In genomic region chr7:45710477-45711191, GRCm38 (mm10) we compare ENCODE assay signal across 12 mouse cellular contexts. TPM values are rescaled to one million over a fixed set of nuclear protein-coding genes. Genes with fewer than 3 reads are reported as not detected.
DNase-seq lines count a peak whose midpoint lies in the region; ATAC-seq and TF ChIP-seq lines count a peak whose summit lies in the region.
"Had no signal": no experiment of that assay in that cellular context is flagged by ENCODE, and none has a peak within 500 bp of the region (broad histone marks: within the 10 kb centered on the region; RNA-seq: fewer than 3 reads in every experiment).

No protein-coding gene starts in this region.

- peaks cover 42% of the 10 kb centered on the region for H3K36me3 ChIP-seq in forebrain, embryonic 14.5 days (ENCODE audit: control insufficient read depth, insufficient read depth, low read length)
- H3K36me3 ChIP-seq in forebrain, embryonic 11.5 days (ENCODE audit: control insufficient read depth, insufficient read depth, low read length), result peaks cover 18% of the 10 kb centered on the region; the same call in 1 of the 2 replicates
- peaks cover 34% of the 10 kb centered on the region for H3K36me3 ChIP-seq in kidney, embryonic 16.5 days (ENCODE audit: insufficient read depth, low read length)
- H3K36me3 ChIP-seq in E14TG2a.4 (ENCODE audit: insufficient read depth, low read length), result peaks cover 62% of the 10 kb centered on the region
- H3K36me3 ChIP-seq in MEL (ENCODE audit: control insufficient read depth in 1 of 2, insufficient read depth in 2 of 2, low read length in 2 of 2), result peaks cover 0 to 5% of the 10 kb centered on the region in 2 experiments; a peak in 2 of 4 replicates

- TF ChIP-seq POLR2A in MEL (IDR thresholded peaks at IDR 0.05; ENCODE audit: control insufficient read depth in 1 of 2, insufficient read depth in 1 of 2, low read depth in 1 of 2, low read length in 2 of 2, poor library complexity in 1 of 2), result 0 out of 4 replicates have a peak, but pooled peaks of 1 of the 2 experiments have one; percentile 9

- no peaks in the 10 kb centered on the region for H3K27me3 ChIP-seq in forebrain, embryonic 14.5 days (replicated peaks; ENCODE audit: control insufficient read depth, insufficient read depth, low read length)
- H3K27me3 ChIP-seq in forebrain, embryonic 11.5 days (ENCODE audit: control insufficient read depth, insufficient read depth, low read length), result no peaks in the 10 kb centered on the region
- no peaks in the 10 kb centered on the region for H3K27me3 ChIP-seq in kidney, embryonic 16.5 days (ENCODE audit: insufficient read depth, low read length)
- H3K27me3 ChIP-seq in E14TG2a.4 (ENCODE audit: insufficient read depth, low read length) (no peaks in the 10 kb centered on the region), MEL (ENCODE audit: control insufficient read depth in 1 of 2, insufficient read depth in 2 of 2, low read length in 2 of 2) (no peaks in the 10 kb centered on the region)
- H3K27me3 ChIP-seq: heart, embryonic 15.5 days; lung, embryonic 15.5 days had no signal

- TF ChIP-seq EP300 in MEL (IDR thresholded peaks at IDR 0.05; ENCODE audit: low read depth in 1 of 2, low read length in 2 of 2), result no peak

- 0 out of 2 replicates have a peak overlapping the region, but pooled peaks have one; percentile 75 for H3K27ac ChIP-seq in forebrain, embryonic 14.5 days (ENCODE audit: low read depth, low read length)
- H3K27ac ChIP-seq in forebrain, embryonic 11.5 days (ENCODE audit: low read depth, low read length), result no peak overlapping the region
- no peak overlapping the region for H3K27ac ChIP-seq in kidney, embryonic 16.5 days (ENCODE audit: low read length)
- no peak overlapping the region for H3K27ac ChIP-seq in MEL (ENCODE audit: control insufficient read depth, low read depth, low read length)
- H3K27ac ChIP-seq: heart, embryonic 15.5 days; lung, embryonic 15.5 days had no signal

- no peak for TF ChIP-seq RAD21 in MEL (IDR thresholded peaks at IDR 0.05; ENCODE audit: low read depth, low read length)

- no peak for TF ChIP-seq CTCF in E14TG2a.4 (conservative IDR thresholded peaks at IDR 0.05; ENCODE audit: low read length)
- no peak for TF ChIP-seq CTCF in MEL (IDR thresholded peaks at IDR 0.05 in 2 of 3, conservative IDR thresholded peaks at IDR 0.05 in 1 of 3; ENCODE audit: control insufficient read depth in 1 of 3, insufficient read depth in 1 of 3, low read depth in 2 of 3, low read length in 3 of 3, poor library complexity in 1 of 3, severe bottlenecking in 1 of 3)

- no peak overlapping the region for H3K9ac ChIP-seq in forebrain, embryonic 14.5 days (ENCODE audit: low read length)
- no peak overlapping the region for H3K9ac ChIP-seq in forebrain, embryonic 11.5 days (ENCODE audit: low read length)
- H3K9ac ChIP-seq in kidney, embryonic 16.5 days (replicated peaks; ENCODE audit: low read length), result no peak overlapping the region
- no peak overlapping the region for H3K9ac ChIP-seq in MEL (ENCODE audit: control insufficient read depth, low read depth, low read length, poor library complexity, severe bottlenecking)
- H3K9ac ChIP-seq: heart, embryonic 15.5 days; lung, embryonic 15.5 days had no signal

- ATAC-seq in forebrain, embryonic 14.5 days, result no peak
- ATAC-seq in forebrain, embryonic 11.5 days (replicated peaks; ENCODE audit: low FRiP score), result no peak
- ATAC-seq in kidney, embryonic 16.5 days (ENCODE audit: low FRiP score, low TSS enrichment), result no peak
- ATAC-seq: activated CD4-positive, CD25-positive, alpha-beta regulatory T cell, adult 4 months had no signal

- H3K4me3 ChIP-seq in forebrain, embryonic 14.5 days (ENCODE audit: low read depth, low read length), result no peak overlapping the region
- no peak overlapping the region for H3K4me3 ChIP-seq in forebrain, embryonic 11.5 days (ENCODE audit: low read depth, low read length)
- no peak overlapping the region for H3K4me3 ChIP-seq in kidney, embryonic 16.5 days (ENCODE audit: low read length)
- H3K4me3 ChIP-seq in E14TG2a.4 (replicated peaks; ENCODE audit: low read length) (peak overlapping the region; percentile 49), MEL (ENCODE audit: control insufficient read depth in 1 of 2, insufficient read depth in 1 of 2, low read depth in 2 of 2, low read length in 2 of 2) (no peak overlapping the region)
- H3K4me3 ChIP-seq: erythroblast, embryonic 14.5 days; heart, embryonic 15.5 days; lung, embryonic 15.5 days had no signal

- WGBS in forebrain, embryonic 14.5 days, result 95% methylated on average over 20 of the region's 20 CpGs
- 94% methylated on average over 20 of the region's 20 CpGs for WGBS in forebrain, embryonic 11.5 days
- 90% methylated on average over 20 of the region's 20 CpGs for WGBS in kidney, embryonic 16.5 days

- no peak for DNase-seq in forebrain, embryonic 14.5 days (ENCODE audit: low spot score)
- DNase-seq in forebrain, embryonic 11.5 days (ENCODE audit: low spot score), result no peak
- DNase-seq in kidney, adult 9 months, result peak; percentile 68
- DNase-seq in MEL (ENCODE audit: low read depth, low spot score) (no peak), adipocyte (ENCODE audit: low spot score) (no peak)
- DNase-seq: spleen, adult 18-20 months had no signal

- H3K79me2 ChIP-seq in MEL (ENCODE audit: control insufficient read depth, insufficient read depth, low read length, poor library complexity), result peaks cover 15% of the 10 kb centered on the region

- no peaks in the 10 kb centered on the region for H3K9me3 ChIP-seq in forebrain, embryonic 14.5 days (replicated peaks; ENCODE audit: control insufficient read depth, low read length)
- no peaks in the 10 kb centered on the region for H3K9me3 ChIP-seq in forebrain, embryonic 11.5 days (ENCODE audit: control insufficient read depth, low read length)
- no peaks in the 10 kb centered on the region for H3K9me3 ChIP-seq in kidney, embryonic 16.5 days (ENCODE audit: low read length)
- H3K9me3 ChIP-seq in E14TG2a.4 (ENCODE audit: low read length) (no peaks in the 10 kb centered on the region), MEL (replicated peaks; ENCODE audit: insufficient read depth, low read length) (no peaks in the 10 kb centered on the region)
- H3K9me3 ChIP-seq: heart, embryonic 15.5 days; lung, embryonic 15.5 days had no signal

- no peak overlapping the region for H3K4me2 ChIP-seq in forebrain, embryonic 14.5 days (ENCODE audit: low read length)
- no peak overlapping the region for H3K4me2 ChIP-seq in forebrain, embryonic 11.5 days (ENCODE audit: low read depth, low read length, severe bottlenecking)
- H3K4me2 ChIP-seq in kidney, embryonic 16.5 days (replicated peaks; ENCODE audit: low read depth, low read length), result no peak overlapping the region
- H3K4me2 ChIP-seq: heart, embryonic 15.5 days; lung, embryonic 15.5 days had no signal

- H3K4me1 ChIP-seq in forebrain, embryonic 14.5 days (ENCODE audit: control insufficient read depth, insufficient read depth, low read length), result peaks cover 43% of the 10 kb centered on the region
- peaks cover 29% of the 10 kb centered on the region for H3K4me1 ChIP-seq in forebrain, embryonic 11.5 days (replicated peaks; ENCODE audit: control insufficient read depth, insufficient read depth, low read length)
- peaks cover 47% of the 10 kb centered on the region for H3K4me1 ChIP-seq in kidney, embryonic 16.5 days (ENCODE audit: insufficient read depth, low read length)
- peaks cover 88% of the 10 kb centered on the region for H3K4me1 ChIP-seq in E14TG2a.4 (replicated peaks; ENCODE audit: low read depth, low read length)
- H3K4me1 ChIP-seq in MEL (ENCODE audit: control insufficient read depth in 1 of 2, insufficient read depth in 2 of 2, low read length in 2 of 2), result peaks cover 0 to 15% of the 10 kb centered on the region in 2 experiments; a peak in 2 of 4 replicates

RNA-seq across cellular contexts. Expression of gene Rpl18, which starts 4.6 kb away (rescaled TPM):
- 727 and 966 TPM in 2 replicates for polyA plus RNA-seq in forebrain, embryonic 14.5 days (2014; fragmentation: Nextera tagmentation; extraction: Ambion mirVana)
- polyA plus RNA-seq in forebrain, embryonic 11.5 days (2014; fragmentation: Nextera tagmentation; extraction: Ambion mirVana), result 936 and 958 TPM in 2 replicates
- 1,042 and 1,047 TPM in 2 replicates for polyA plus RNA-seq in kidney, embryonic 16.5 days (2015; fragmentation: Nextera tagmentation; extraction: Ambion mirVana)
- 3,210 and 3,724 TPM in 2 replicates for total RNA-seq in MEL (2012; rRNA removed)
- polyA plus RNA-seq in MEL (2012; ENCODE audit: insufficient read depth in 1 of 2, insufficient read length in 2 of 2, low read depth in 1 of 2, low replicate concordance in 2 of 2, missing spikeins in 1 of 2), result 1,000 to 10,000 TPM in 1 of 2 experiments, not detected in 1; 3,544 TPM

RNA-seq across cellular contexts. Expression of gene Dbp, which starts 5.7 kb away (rescaled TPM):
- polyA plus RNA-seq in forebrain, embryonic 14.5 days (2014; fragmentation: Nextera tagmentation; extraction: Ambion mirVana), result 3.6 and 3.7 TPM in 2 replicates
- polyA plus RNA-seq in forebrain, embryonic 11.5 days (2014; fragmentation: Nextera tagmentation; extraction: Ambion mirVana), result 2.9 and 3.3 TPM in 2 replicates
- polyA plus RNA-seq in kidney, embryonic 16.5 days (2015; fragmentation: Nextera tagmentation; extraction: Ambion mirVana), result 4.1 and 4.3 TPM in 2 replicates
- total RNA-seq in MEL (2012; rRNA removed), result 21.1 and 24.4 TPM in 2 replicates
- polyA plus RNA-seq in MEL (2012; ENCODE audit: insufficient read depth in 1 of 2, insufficient read length in 2 of 2, low read depth in 1 of 2, low replicate concordance in 2 of 2, missing spikeins in 1 of 2), result 10 to 100 TPM in 1 of 2 experiments, not detected in 1; 22.5 TPM

RNA-seq across cellular contexts. Expression of gene Sphk2, which starts 7.2 kb away (rescaled TPM):
- polyA plus RNA-seq in forebrain, embryonic 14.5 days (2014; fragmentation: Nextera tagmentation; extraction: Ambion mirVana), result 16.3 and 19.7 TPM in 2 replicates
- polyA plus RNA-seq in forebrain, embryonic 11.5 days (2014; fragmentation: Nextera tagmentation; extraction: Ambion mirVana), result 27.0 and 27.9 TPM in 2 replicates
- polyA plus RNA-seq in kidney, embryonic 16.5 days (2015; fragmentation: Nextera tagmentation; extraction: Ambion mirVana), result 36.2 and 36.7 TPM in 2 replicates
- 18.3 and 21.0 TPM in 2 replicates for total RNA-seq in MEL (2012; rRNA removed)
- 10 to 100 TPM in 1 of 2 experiments, not detected in 1; 40.2 TPM for polyA plus RNA-seq in MEL (2012; ENCODE audit: insufficient read depth in 1 of 2, insufficient read length in 2 of 2, low read depth in 1 of 2, low replicate concordance in 2 of 2, missing spikeins in 1 of 2)

RNA-seq across cellular contexts. Expression of gene Fam83e, which starts 10.4 kb away (rescaled TPM):
- polyA plus RNA-seq in forebrain, embryonic 14.5 days (2014; fragmentation: Nextera tagmentation; extraction: Ambion mirVana), result 0.11 and 0.15 TPM in 2 replicates
- 0.80 and 1.2 TPM in 2 replicates for polyA plus RNA-seq in forebrain, embryonic 11.5 days (2014; fragmentation: Nextera tagmentation; extraction: Ambion mirVana)
- 1.1 and 1.2 TPM in 2 replicates for polyA plus RNA-seq in kidney, embryonic 16.5 days (2015; fragmentation: Nextera tagmentation; extraction: Ambion mirVana)
- 0.95 and 1.0 TPM in 2 replicates for total RNA-seq in MEL (2012; rRNA removed)
- under 1 TPM in 1 of 2 experiments, not detected in 1; 0.43 TPM for polyA plus RNA-seq in MEL (2012; ENCODE audit: insufficient read depth in 1 of 2, insufficient read length in 2 of 2, low read depth in 1 of 2, low replicate concordance in 2 of 2, missing spikeins in 1 of 2)
- polyA plus RNA-seq: activated CD4-positive, CD25-positive, alpha-beta regulatory T cell, adult 4 months had no signal

RNA-seq across cellular contexts. Expression of gene Car11, which starts 11.0 kb away (rescaled TPM):
- 22.5 and 22.8 TPM in 2 replicates for polyA plus RNA-seq in forebrain, embryonic 14.5 days (2014; fragmentation: Nextera tagmentation; extraction: Ambion mirVana)
- 3.6 and 4.1 TPM in 2 replicates for polyA plus RNA-seq in forebrain, embryonic 11.5 days (2014; fragmentation: Nextera tagmentation; extraction: Ambion mirVana)
- 10.7 and 11.6 TPM in 2 replicates for polyA plus RNA-seq in kidney, embryonic 16.5 days (2015; fragmentation: Nextera tagmentation; extraction: Ambion mirVana)
- 0.29 and 0.77 TPM in 2 replicates for total RNA-seq in MEL (2012; rRNA removed)
- polyA plus RNA-seq in MEL (2012; ENCODE audit: insufficient read depth in 1 of 2, insufficient read length in 2 of 2, low read depth in 1 of 2, low replicate concordance in 2 of 2, missing spikeins in 1 of 2), result 1 to 10 TPM in 1 of 2 experiments, not detected in 1; 1.5 TPM
- polyA plus RNA-seq: erythroblast, embryonic 14.5 days had no signal
